In genomic region chr9:106156921-106157622, GRCm38 (mm10) we compare ENCODE assay signal across 8 mouse cellular contexts. TPM values are rescaled to one million over a fixed set of nuclear protein-coding genes. Genes with fewer than 3 reads are reported as not detected.
A peak's percentile ranks its signal among the peaks of the same experiment; 100 is the strongest.
DNase-seq lines count a peak whose midpoint lies in the region; ATAC-seq and TF ChIP-seq lines count a peak whose summit lies in the region.
"Had no signal": no experiment of that assay in that cellular context is flagged by ENCODE, and none has a peak within 500 bp of the region (broad histone marks: within the 10 kb centered on the region; RNA-seq: fewer than 3 reads in every experiment).

No protein-coding gene starts in this region.

- WGBS in lung, embryonic 14.5 days = 79% methylated on average over 21 of the region's 21 CpGs
- WGBS in hindbrain, embryonic 13.5 days = 74% methylated on average over 21 of the region's 21 CpGs
- WGBS in neural tube, embryonic 13.5 days = 80% methylated on average over 21 of the region's 21 CpGs

- H3K4me2 ChIP-seq in lung, embryonic 14.5 days = no peak overlapping the region
- no peak overlapping the region for H3K4me2 ChIP-seq in hindbrain, embryonic 13.5 days
- H3K4me2 ChIP-seq in neural tube, embryonic 13.5 days = no peak overlapping the region

- no peak for ATAC-seq in lung, embryonic 14.5 days (ENCODE audit: insufficient read depth)
- 0 out of 2 replicates have a peak, but pooled peaks have one; percentile 5 for ATAC-seq in hindbrain, embryonic 13.5 days (ENCODE audit: low FRiP score)
- ATAC-seq in neural tube, embryonic 13.5 days (ENCODE audit: low read depth) = peak; percentile 10; the same call in 1 of the 2 replicates
- no peak for ATAC-seq in inflammation-experienced regulatory T-cells, adult 6 months

- H3K27me3 ChIP-seq in lung, embryonic 14.5 days (ENCODE audit: insufficient read depth, low read length) = no peaks in the 10 kb centered on the region
- H3K27me3 ChIP-seq in hindbrain, embryonic 13.5 days = no peaks in the 10 kb centered on the region
- H3K27me3 ChIP-seq in neural tube, embryonic 13.5 days = no peaks in the 10 kb centered on the region

- no peak overlapping the region for H3K27ac ChIP-seq in lung, embryonic 14.5 days (ENCODE audit: low read depth)
- peak overlapping the region; percentile 30; the same call in 1 of the 2 replicates for H3K27ac ChIP-seq in hindbrain, embryonic 13.5 days
- 0 out of 2 replicates have a peak overlapping the region, but pooled peaks have one; percentile 46 for H3K27ac ChIP-seq in neural tube, embryonic 13.5 days (replicated peaks)
- H3K27ac ChIP-seq: stomach, postnatal 0 days had no signal

- TF ChIP-seq CTCF in lung, embryonic 14.5 days (IDR thresholded peaks at IDR 0.05; ENCODE audit: low read depth) = 0 out of 2 replicates have a peak, but pooled peaks have one; percentile 15

- H3K9ac ChIP-seq in lung, embryonic 14.5 days = no peak overlapping the region
- peak overlapping the region; percentile 29; the same call in 1 of the 2 replicates for H3K9ac ChIP-seq in hindbrain, embryonic 13.5 days
- no peak overlapping the region for H3K9ac ChIP-seq in neural tube, embryonic 13.5 days

- no peaks in the 10 kb centered on the region; the same call in 1 of the 2 replicates for H3K4me1 ChIP-seq in lung, embryonic 14.5 days (ENCODE audit: insufficient read depth)
- peaks cover 45% of the 10 kb centered on the region for H3K4me1 ChIP-seq in hindbrain, embryonic 13.5 days (replicated peaks)
- peaks cover 45% of the 10 kb centered on the region for H3K4me1 ChIP-seq in neural tube, embryonic 13.5 days (replicated peaks)

- no peak overlapping the region for H3K4me3 ChIP-seq in lung, embryonic 14.5 days (ENCODE audit: low read depth, low read length)
- H3K4me3 ChIP-seq in hindbrain, embryonic 13.5 days = no peak overlapping the region
- H3K4me3 ChIP-seq in neural tube, embryonic 13.5 days = no peak overlapping the region

- no peaks in the 10 kb centered on the region for H3K36me3 ChIP-seq in lung, embryonic 14.5 days (ENCODE audit: insufficient read depth)
- peaks cover 33% of the 10 kb centered on the region for H3K36me3 ChIP-seq in hindbrain, embryonic 13.5 days
- peaks cover 23% of the 10 kb centered on the region for H3K36me3 ChIP-seq in neural tube, embryonic 13.5 days

- DNase-seq in lung, embryonic 14.5 days = no peak
- no peak for DNase-seq in lung, postnatal 25 days (ENCODE audit: low spot score)
- peak; percentile 64 to 71 for DNase-seq in kidney, postnatal 36 days
- no peak for DNase-seq in frontal cortex, adult 2 months (ENCODE audit: extremely low spot score in 1 of 2, low spot score in 1 of 2)

- H3K9me3 ChIP-seq in lung, embryonic 14.5 days (ENCODE audit: low read depth, low read length) = no peaks in the 10 kb centered on the region
- no peaks in the 10 kb centered on the region for H3K9me3 ChIP-seq in hindbrain, embryonic 13.5 days
- H3K9me3 ChIP-seq in neural tube, embryonic 13.5 days = no peaks in the 10 kb centered on the region

RNA-seq across cellular contexts. Expression of gene Glyctk, which starts 0.9 kb away (rescaled TPM):
- polyA plus RNA-seq in lung, embryonic 14.5 days (2014; fragmentation: Nextera tagmentation; extraction: Ambion mirVana) = 1.5 and 1.6 TPM in 2 replicates
- polyA plus RNA-seq in hindbrain, embryonic 13.5 days (2015; fragmentation: Nextera tagmentation; extraction: Ambion mirVana) = 5.4 and 5.7 TPM in 2 replicates
- polyA plus RNA-seq in neural tube, embryonic 13.5 days (2015; fragmentation: Nextera tagmentation; extraction: Ambion mirVana) = 4.9 and 5.1 TPM in 2 replicates
- polyA plus RNA-seq in frontal cortex, adult 2 months (2012; rRNA removed) = 3.2 and 3.3 TPM in 2 replicates
- polyA plus RNA-seq in inflammation-experienced regulatory T-cells, adult 6 months (2017; shearing (Covaris generic)) = 1 to 10 TPM; 2.0 to 4.7 (median 2.1) TPM

RNA-seq across cellular contexts. Expression of gene Wdr82, which starts 13.7 kb away (rescaled TPM):
- 26.7 and 26.9 TPM in 2 replicates for polyA plus RNA-seq in lung, embryonic 14.5 days (2014; fragmentation: Nextera tagmentation; extraction: Ambion mirVana)
- 32.6 and 33.7 TPM in 2 replicates for polyA plus RNA-seq in hindbrain, embryonic 13.5 days (2015; fragmentation: Nextera tagmentation; extraction: Ambion mirVana)
- 27.7 and 29.6 TPM in 2 replicates for polyA plus RNA-seq in neural tube, embryonic 13.5 days (2015; fragmentation: Nextera tagmentation; extraction: Ambion mirVana)
- 99.9 and 107 TPM in 2 replicates for polyA plus RNA-seq in frontal cortex, adult 2 months (2012; rRNA removed)
- 10 to 100 TPM; 28.3 to 48.5 (median 39.8) TPM for polyA plus RNA-seq in inflammation-experienced regulatory T-cells, adult 6 months (2017; shearing (Covaris generic))

RNA-seq across cellular contexts. Expression of gene Ppm1m, which starts 42.5 kb away (rescaled TPM):
- 49.2 and 55.0 TPM in 2 replicates for polyA plus RNA-seq in lung, embryonic 14.5 days (2014; fragmentation: Nextera tagmentation; extraction: Ambion mirVana)
- 16.6 and 19.0 TPM in 2 replicates for polyA plus RNA-seq in hindbrain, embryonic 13.5 days (2015; fragmentation: Nextera tagmentation; extraction: Ambion mirVana)
- 18.7 and 22.8 TPM in 2 replicates for polyA plus RNA-seq in neural tube, embryonic 13.5 days (2015; fragmentation: Nextera tagmentation; extraction: Ambion mirVana)
- polyA plus RNA-seq in frontal cortex, adult 2 months (2012; rRNA removed) = 32.0 and 35.1 TPM in 2 replicates
- polyA plus RNA-seq in inflammation-experienced regulatory T-cells, adult 6 months (2017; shearing (Covaris generic)) = 10 to 100 TPM; 11.2 to 27.9 (median 20.4) TPM

RNA-seq across cellular contexts. Expression of gene Twf2, which starts 45.8 kb away (rescaled TPM):
- 77.0 and 78.1 TPM in 2 replicates for polyA plus RNA-seq in lung, embryonic 14.5 days (2014; fragmentation: Nextera tagmentation; extraction: Ambion mirVana)
- polyA plus RNA-seq in hindbrain, embryonic 13.5 days (2015; fragmentation: Nextera tagmentation; extraction: Ambion mirVana) = 53.5 and 53.9 TPM in 2 replicates
- polyA plus RNA-seq in neural tube, embryonic 13.5 days (2015; fragmentation: Nextera tagmentation; extraction: Ambion mirVana) = 54.1 and 57.1 TPM in 2 replicates
- 65.8 and 66.8 TPM in 2 replicates for polyA plus RNA-seq in frontal cortex, adult 2 months (2012; rRNA removed)
- 100 to 1,000 TPM; 126 to 140 (median 135) TPM for polyA plus RNA-seq in inflammation-experienced regulatory T-cells, adult 6 months (2017; shearing (Covaris generic))

Comparison
In these comparisons a context has a peak if more than half of its experiments do, and no peak if none do; other contexts are left out.
1. ATAC-seq: peak in hindbrain, embryonic 13.5 days (single experiment) and neural tube, embryonic 13.5 days (single experiment); none in lung, embryonic 14.5 days (single experiment) and inflammation-experienced regulatory T-cells, adult 6 months (single experiment).
2. DNase-seq: peak in kidney, postnatal 36 days (2 of 2); none in lung, embryonic 14.5 days (single experiment), lung, postnatal 25 days (single experiment) and frontal cortex, adult 2 months (0 of 2).